Mouse (Mus musculus) kidney, adult 2 months (tissue): ENCODE data around the gene Eif3j1. TPM values are rescaled to one million over a fixed set of nuclear protein-coding genes. Genes with fewer than 3 reads are reported as not detected.

Experiments
- DNase-seq: peaks from one replicate; pipeline ENCODE4 v3.0.0; 2021
- H3K27ac ChIP-seq: fragments of 200-500 bp; 2 replicates; pipeline ENCODE4 v1.5.1; 2012; ENCODE audit warnings: low read depth, low read length, control low read depth, inconsistent platforms; ENCODE audit not compliant: insufficient read depth
- H3K27me3 ChIP-seq: fragments of 200-500 bp; replicated peaks from 2 replicates; pipeline ENCODE4 v1.6.1; 2012; ENCODE audit warnings: mild to moderate bottlenecking, moderate library complexity, low read length, inconsistent platforms; ENCODE audit not compliant: control insufficient read depth, insufficient read depth
- H3K36me3 ChIP-seq: fragments of 200-500 bp; 2 replicates; pipeline ENCODE4 v1.6.1; 2012; ENCODE audit warnings: mild to moderate bottlenecking, moderate library complexity, low read length, inconsistent platforms; ENCODE audit not compliant: control insufficient read depth, insufficient read depth
- H3K4me1 ChIP-seq: fragments of 200-500 bp; 2 replicates; pipeline ENCODE4 v1.6.1; 2011; ENCODE audit warnings: low read length; ENCODE audit not compliant: control insufficient read depth, insufficient read depth
- H3K4me3 ChIP-seq: fragments of 200-500 bp; 2 replicates; pipeline ENCODE4 v1.5.1; 2011; ENCODE audit warnings: mild to moderate bottlenecking, low read depth, low read length, control low read depth; ENCODE audit not compliant: insufficient read depth
- CTCF ChIP-seq: fragments of 200-500 bp; conservative IDR thresholded peaks from 2 replicates; pipeline ENCODE4 v1.5.1; 2011; ENCODE audit warnings: low read depth, mild to moderate bottlenecking, control low read depth, low read length, moderate library complexity, mixed read lengths; ENCODE audit not compliant: insufficient read depth, insufficient read length
- POLR2A ChIP-seq: fragments of 200-500 bp; IDR thresholded peaks from one replicate; pipeline ENCODE4 v1.6.1; 2011; ENCODE audit warnings: low read depth, low read length, control low read depth
- WGBS: fragments of 180-500 bp; shearing (Covaris S2); methylation state at CpG from one replicate; pipeline ENCODE4 v1.1.7; 2018; 5-methylcytosine and 5-hydroxymethylcytosine counted together
- polyA plus RNA-seq: library from polyadenylated mRNA; depleted of rRNA; stranded (reverse); fragments of >200 nt; gene quantifications from 2 replicates; pipeline ENCODE4 v1.2.3, GENCODE M21; 2012

Gene Eif3j1
- polyA plus RNA-seq, 1 experiment: 3.3 TPM

- no peaks in the 10 kb centered on the region for H3K27me3 ChIP-seq
- H3K4me1 ChIP-seq: peaks cover 2% of the 10 kb centered on the region; the same call in 1 of the 2 replicates
- TF ChIP-seq POLR2A (no peak), CTCF (no peak)
- no peaks in the 10 kb centered on the region; the same call in 1 of the 2 replicates for H3K36me3 ChIP-seq
- under 1% methylated on average over 71 of the region's 71 CpGs for WGBS
- H3K27ac ChIP-seq: peak overlapping the region; percentile 79
- DNase-seq: no peak
- peak overlapping the region; percentile 98 for H3K4me3 ChIP-seq
Observed at GRCm38 (mm10) chr2:122028756-122029700, 682 bp downstream of the Eif3j1 start.

- H3K27me3 ChIP-seq: no peaks in the 10 kb centered on the region
- H3K4me3 ChIP-seq: no peak overlapping the region
- H3K36me3 ChIP-seq: no peaks in the 10 kb centered on the region; the same call in 1 of the 2 replicates
- WGBS: 70% methylated on average over 6 of the region's 6 CpGs
- peaks cover 2% of the 10 kb centered on the region; the same call in 1 of the 2 replicates for H3K4me1 ChIP-seq
- no peak for TF ChIP-seq CTCF
- TF ChIP-seq POLR2A: no peak
- H3K27ac ChIP-seq: no peak overlapping the region
- DNase-seq: no peak
Observed at GRCm38 (mm10) chr2:122031970-122032369, 3.6 kb downstream of the Eif3j1 start.

GRCm38 (mm10) chr2:122036064-122036463 lies 7.7 kb downstream of the Eif3j1 start:
- TF ChIP-seq CTCF (no peak), POLR2A (no peak)
- no peak for DNase-seq
- 94% methylated on average over 3 of the region's 3 CpGs for WGBS
- H3K4me3 ChIP-seq: no peak overlapping the region
- no peaks in the 10 kb centered on the region for H3K27me3 ChIP-seq
- no peak overlapping the region for H3K27ac ChIP-seq
- H3K4me1 ChIP-seq: no peaks in the 10 kb centered on the region
- no peaks in the 10 kb centered on the region; the same call in 1 of the 2 replicates for H3K36me3 ChIP-seq

GRCm38 (mm10) chr2:122043926-122044325 lies 15.6 kb downstream of the Eif3j1 start:
- DNase-seq: no peak
- Histone ChIP-seq H3K27ac (no peak overlapping the region), H3K27me3 (no peaks in the 10 kb centered on the region), H3K4me3 (no peak overlapping the region), H3K36me3 (peaks cover 3% of the 10 kb centered on the region), H3K4me1 (no peaks in the 10 kb centered on the region)
- TF ChIP-seq POLR2A (no peak), CTCF (no peak)

- TF ChIP-seq POLR2A (no peak), CTCF (no peak)
- no peak for DNase-seq
- no peaks in the 10 kb centered on the region for H3K27me3 ChIP-seq
- peaks cover 2% of the 10 kb centered on the region; the same call in 1 of the 2 replicates for H3K4me1 ChIP-seq
- no peak overlapping the region for H3K4me3 ChIP-seq
- H3K36me3 ChIP-seq: no peaks in the 10 kb centered on the region; the same call in 1 of the 2 replicates
- 87% methylated on average over 11 of the region's 11 CpGs for WGBS
- no peak overlapping the region for H3K27ac ChIP-seq
Observed at GRCm38 (mm10) chr2:122059365-122060115, 31.2 kb downstream of the Eif3j1 start.

- no peak overlapping the region for H3K4me3 ChIP-seq
- WGBS: 60% methylated on average over 14 of the region's 14 CpGs
- H3K36me3 ChIP-seq: no peaks in the 10 kb centered on the region; the same call in 1 of the 2 replicates
- no peak for DNase-seq
- H3K27me3 ChIP-seq: no peaks in the 10 kb centered on the region
- no peak for TF ChIP-seq POLR2A
- peak; percentile 24; the same call in 1 of the 2 replicates for TF ChIP-seq CTCF
- H3K4me1 ChIP-seq: peaks cover 2% of the 10 kb centered on the region; the same call in 1 of the 2 replicates
- H3K27ac ChIP-seq: no peak overlapping the region
Observed at GRCm38 (mm10) chr2:122065200-122065969, 37.0 kb downstream of the Eif3j1 start.
